Mouse (Mus musculus) heart, postnatal 4 days (tissue): ENCODE measurements around the gene Gm14434. TPM values are rescaled to one million over a fixed set of nuclear protein-coding genes. Genes with fewer than 3 reads are reported as not detected.
"Not testable (repeated sequence)": the region's sequence is repeated elsewhere in the genome, so short reads cannot be mapped to it uniquely, and the experiment has no call there.

ENCODE experiments used
- DNase-seq: peaks from one replicate; pipeline ENCODE4 v3.0.0; 2021
- total RNA-seq, 2 experiments: library from RNA; stranded (reverse); gene quantifications; 2 replicates each; pipeline ENCODE4 v1.2.3; 2021

Gm14434 gene
- total RNA-seq: not detected

- not testable (repeated sequence) for DNase-seq
These were observed at the start of gene Gm14434 for GRCm38 (mm10) chr2:176486683-176487082. Gm14434 (minus strand) TSS chr2:176486783.

GRCm38 (mm10) chr2:176520756-176521155 lies 34.2 kb upstream of the Gm14434 start, which contains the start of gene Zfp967:
Zfp967 (plus strand) TSS chr2:176521056.
- DNase-seq: not testable (repeated sequence)

- DNase-seq: not testable (repeated sequence)
These were observed 63.3 kb downstream of the Gm14434 start, which contains the start of gene Gm14435 for GRCm38 (mm10) chr2:176423294-176423693. Gm14435 (plus strand) TSS chr2:176423594.

Other genes starting within 250 kb of the Gm14434 start
- gene Gm11009, start 167.3 kb downstream of the Gm14434 start, total RNA-seq: not detected
- gene Gm14435, start 63.2 kb downstream of the Gm14434 start, total RNA-seq: 10 to 100 TPM in 1 of 2 experiments, 1 to 10 TPM in 1; 10.0 to 11.0 TPM
- not detected for gene Zfp967, start 34.3 kb upstream of the Gm14434 start, total RNA-seq
- 1 to 10 TPM; 1.8 to 3.2 TPM for gene Gm14308, start 149.6 kb upstream of the Gm14434 start, total RNA-seq
- gene Zfp973, start 183.7 kb upstream of the Gm14434 start, total RNA-seq: 1 to 10 TPM; 8.3 to 8.7 TPM
- gene Gm14305, start 221.5 kb upstream of the Gm14434 start, total RNA-seq: 1 to 10 TPM; 5.9 to 7.1 TPM